Mouse (Mus musculus) E14TG2a.4 (cell line): ENCODE results near the gene Sfxn1.

ENCODE experiments used
- H3K27me3 ChIP-seq: 2 replicates; pipeline ENCODE4 v1.6.1; 2014; ENCODE audit warnings: low read length, control low read depth; ENCODE audit not compliant: insufficient read depth
- H3K36me3 ChIP-seq: 2 replicates; pipeline ENCODE4 v1.6.1; 2014; ENCODE audit warnings: low read length, control low read depth; ENCODE audit not compliant: insufficient read depth
- H3K4me1 ChIP-seq: replicated peaks from 2 replicates; pipeline ENCODE4 v1.6.1; 2014; ENCODE audit warnings: low read depth, low read length, control low read depth
- H3K4me3 ChIP-seq: replicated peaks from 2 replicates; pipeline ENCODE4 v1.5.1; 2014; ENCODE audit warnings: mild to moderate bottlenecking, low read length
- H3K9me3 ChIP-seq: 2 replicates; pipeline ENCODE4 v1.6.1; 2014; ENCODE audit warnings: low read length, control low read depth
- CTCF ChIP-seq: conservative IDR thresholded peaks from 2 replicates; pipeline ENCODE4 v1.5.1; 2014; ENCODE audit warnings: low read length
- NANOG ChIP-seq: IDR thresholded peaks from 2 replicates; pipeline ENCODE4 v1.6.1; 2014; ENCODE audit warnings: borderline replicate concordance, low read length, mixed read lengths
- POU5F1 ChIP-seq: IDR thresholded peaks from 2 replicates; pipeline ENCODE4 v1.6.1; 2014; ENCODE audit warnings: low read length, borderline replicate concordance

Sfxn1 gene

DNA sequence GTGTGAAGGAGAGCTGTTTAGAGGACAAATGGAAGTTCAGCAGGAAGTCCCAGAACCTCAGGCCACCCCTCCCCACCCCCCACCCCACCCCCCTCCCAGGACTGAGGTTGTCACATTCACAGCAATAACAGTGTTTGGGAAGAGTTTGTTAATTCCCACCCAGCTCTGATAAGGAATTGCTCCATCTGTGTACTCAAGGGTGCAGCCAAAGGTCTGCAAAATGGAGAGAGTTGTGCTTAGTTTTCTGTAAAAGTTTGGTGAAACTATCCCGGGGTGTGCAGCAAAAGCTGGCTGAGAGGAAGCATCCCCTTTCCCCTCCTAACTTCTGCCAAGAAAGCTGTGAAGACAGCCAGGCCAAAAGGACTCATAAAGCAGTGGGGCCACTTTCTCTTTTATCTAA lies 1.4 kb downstream of the Sfxn1 start:
- Histone ChIP-seq H3K4me1 (peaks cover 70% of the 10 kb centered on the region), H3K9me3 (no peaks in the 10 kb centered on the region), H3K36me3 (peaks cover 40% of the 10 kb centered on the region), H3K4me3 (peak overlapping the region; percentile 93), H3K27me3 (peaks cover 20% of the 10 kb centered on the region)
- TF ChIP-seq POU5F1: no peak
- no peak for TF ChIP-seq CTCF
- TF ChIP-seq NANOG: no peak

DNA sequence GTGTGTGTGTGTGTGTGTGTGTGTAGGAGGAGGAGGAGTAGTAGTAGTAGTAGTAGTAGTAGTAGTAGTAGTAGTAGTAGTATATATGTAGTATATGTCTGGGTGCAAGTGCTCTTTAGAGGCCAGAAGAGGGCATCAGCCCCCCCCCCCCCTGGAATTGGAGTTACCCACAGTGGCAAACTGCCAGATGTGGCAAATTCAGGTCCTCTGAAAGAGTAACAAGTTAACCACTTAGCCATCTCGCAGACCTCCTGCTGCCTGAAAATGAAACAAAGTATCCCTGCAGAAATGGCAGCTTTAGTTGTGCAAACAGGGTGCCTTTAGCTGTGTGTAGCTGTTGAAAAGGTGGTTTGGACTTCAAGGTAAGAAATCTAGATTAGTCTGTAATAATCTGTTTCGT lies 1.8 kb downstream of the Sfxn1 start:
- H3K9me3 ChIP-seq: no peaks in the 10 kb centered on the region
- H3K4me1 ChIP-seq: peaks cover 69% of the 10 kb centered on the region
- peaks cover 43% of the 10 kb centered on the region for H3K36me3 ChIP-seq
- H3K27me3 ChIP-seq: peaks cover 20% of the 10 kb centered on the region
- TF ChIP-seq POU5F1: no peak
- no peak for TF ChIP-seq CTCF
- TF ChIP-seq NANOG: no peak
- no peak overlapping the region for H3K4me3 ChIP-seq

DNA sequence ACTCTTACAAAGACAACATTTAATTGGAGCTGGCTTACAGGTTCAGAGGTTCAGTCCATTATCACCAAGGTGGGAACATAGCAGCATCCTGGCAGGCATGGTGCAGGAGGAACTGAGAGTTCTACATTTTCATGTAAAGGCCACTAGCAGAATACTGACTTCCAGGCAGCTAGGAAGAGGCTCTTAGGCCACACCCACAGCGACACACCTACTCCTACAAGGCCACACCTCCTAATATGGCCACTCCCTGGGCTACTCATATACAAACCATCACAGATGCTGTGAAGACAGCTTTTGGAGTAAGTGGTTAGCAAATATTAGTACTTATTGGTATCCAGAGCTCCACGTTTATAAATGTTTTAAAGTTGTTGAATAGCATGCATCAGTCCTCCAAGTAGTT lies 3.7 kb downstream of the Sfxn1 start:
- Histone ChIP-seq H3K27me3 (peaks cover 4% of the 10 kb centered on the region), H3K9me3 (no peaks in the 10 kb centered on the region), H3K4me3 (no peak overlapping the region), H3K4me1 (peaks cover 84% of the 10 kb centered on the region), H3K36me3 (peaks cover 57% of the 10 kb centered on the region)
- no peak for TF ChIP-seq POU5F1
- no peak for TF ChIP-seq CTCF
- no peak for TF ChIP-seq NANOG

DNA sequence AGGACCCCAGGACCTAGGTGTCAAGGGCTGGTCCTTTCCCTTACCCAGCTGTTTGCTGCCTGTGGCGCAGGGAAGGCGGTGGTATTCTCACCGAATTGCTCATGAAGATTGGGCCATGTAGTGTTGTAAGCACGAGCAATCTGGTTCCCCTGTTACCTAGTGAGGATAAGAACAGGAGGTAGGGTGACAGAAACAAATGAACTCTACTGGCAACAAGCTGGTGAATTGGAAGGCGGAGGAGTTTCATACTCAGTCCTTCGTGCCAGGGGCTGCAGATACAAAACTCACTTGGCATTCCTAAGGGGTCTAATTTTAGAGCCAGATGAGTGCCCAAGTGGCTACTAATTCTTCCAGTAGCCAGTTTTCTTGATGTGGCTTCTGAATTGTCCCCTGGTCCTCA lies 4.4 kb downstream of the Sfxn1 start:
- TF ChIP-seq CTCF: no peak
- no peak for TF ChIP-seq NANOG

DNA sequence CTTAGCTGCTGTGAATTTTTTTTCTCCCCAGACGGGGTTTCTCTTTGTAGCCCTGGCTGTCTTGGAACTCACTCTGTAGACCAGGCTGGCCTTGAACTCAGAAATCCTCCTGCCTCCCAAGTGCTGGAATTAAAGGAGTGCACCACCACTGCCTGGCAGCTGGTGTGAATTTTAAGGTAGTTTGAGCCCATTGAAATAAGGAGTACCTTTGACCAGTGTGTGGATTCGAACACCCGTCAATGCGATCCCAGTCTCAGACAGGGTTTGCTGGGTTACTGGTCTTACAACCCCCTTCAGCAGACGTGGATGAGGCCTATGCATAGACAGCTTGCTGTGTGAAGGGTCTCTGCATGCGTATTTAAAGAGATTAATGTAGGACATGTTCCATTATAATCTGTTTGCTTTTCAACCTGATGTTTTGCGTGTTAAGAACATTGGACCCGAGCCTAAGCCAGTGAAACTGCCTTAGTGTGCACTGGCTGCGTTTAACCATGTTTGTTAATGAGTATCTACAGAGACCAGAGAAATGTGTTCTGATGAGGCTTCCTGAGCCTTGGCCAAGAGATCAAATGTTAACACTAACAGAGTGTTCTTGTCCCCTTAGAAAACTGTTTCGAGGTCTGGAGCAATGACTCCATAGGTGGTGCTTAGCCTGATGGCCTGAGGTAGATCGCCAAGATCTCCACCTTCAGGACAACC lies 5.2 kb downstream of the Sfxn1 start:
- H3K4me1 ChIP-seq: peaks cover 83% of the 10 kb centered on the region
- no peaks in the 10 kb centered on the region for H3K27me3 ChIP-seq
- peaks cover 65% of the 10 kb centered on the region for H3K36me3 ChIP-seq
- no peak overlapping the region for H3K4me3 ChIP-seq
- TF ChIP-seq POU5F1 (no peak), NANOG (no peak), CTCF (no peak)
- H3K9me3 ChIP-seq: no peaks in the 10 kb centered on the region

More for the DNA sequence above, 4.4 kb downstream of the Sfxn1 start:
- H3K4me1 ChIP-seq: peaks cover 82% of the 10 kb centered on the region
- H3K4me3 ChIP-seq: no peak overlapping the region
- H3K27me3 ChIP-seq: no peaks in the 10 kb centered on the region
- peaks cover 59% of the 10 kb centered on the region for H3K36me3 ChIP-seq
- H3K9me3 ChIP-seq: no peaks in the 10 kb centered on the region

DNA sequence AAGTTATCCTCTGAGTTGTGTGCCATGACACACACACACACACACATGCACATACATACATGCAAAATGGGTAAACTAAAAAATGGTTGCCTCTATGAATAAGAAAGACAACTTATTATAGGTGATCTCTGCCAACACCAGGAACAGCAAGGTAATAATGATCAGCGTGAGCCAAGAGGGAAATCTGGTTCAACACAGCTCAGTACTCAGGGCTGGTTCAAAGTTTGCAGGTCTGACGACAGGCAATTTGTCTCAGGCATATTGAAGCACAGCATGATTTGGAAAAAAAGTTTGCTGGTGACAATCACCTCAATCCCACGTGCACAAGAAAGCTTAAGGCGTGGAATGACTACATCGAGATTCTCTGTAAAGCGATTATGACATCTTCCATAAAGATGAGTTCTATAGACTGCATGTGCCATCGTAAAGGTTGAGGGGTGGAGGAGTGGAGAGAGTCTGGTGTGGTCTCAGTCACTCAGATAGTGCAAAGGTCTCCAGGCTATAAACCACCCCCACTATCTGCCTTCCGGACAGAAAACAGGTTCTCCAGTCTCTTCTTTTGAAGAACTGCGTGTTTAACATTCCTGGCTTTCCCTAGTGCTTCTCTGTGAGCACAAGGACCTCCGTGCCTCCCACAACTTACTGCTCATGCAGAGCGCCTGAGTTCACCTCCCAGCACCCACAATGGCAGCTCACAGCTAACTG lies 6.0 kb downstream of the Sfxn1 start:
- H3K4me1 ChIP-seq: peaks cover 80% of the 10 kb centered on the region
- H3K9me3 ChIP-seq: no peaks in the 10 kb centered on the region
- peaks cover 72% of the 10 kb centered on the region for H3K36me3 ChIP-seq
- no peaks in the 10 kb centered on the region for H3K27me3 ChIP-seq
- H3K4me3 ChIP-seq: no peak overlapping the region
- no peak for TF ChIP-seq NANOG
- TF ChIP-seq CTCF: no peak
- TF ChIP-seq POU5F1: no peak

DNA sequence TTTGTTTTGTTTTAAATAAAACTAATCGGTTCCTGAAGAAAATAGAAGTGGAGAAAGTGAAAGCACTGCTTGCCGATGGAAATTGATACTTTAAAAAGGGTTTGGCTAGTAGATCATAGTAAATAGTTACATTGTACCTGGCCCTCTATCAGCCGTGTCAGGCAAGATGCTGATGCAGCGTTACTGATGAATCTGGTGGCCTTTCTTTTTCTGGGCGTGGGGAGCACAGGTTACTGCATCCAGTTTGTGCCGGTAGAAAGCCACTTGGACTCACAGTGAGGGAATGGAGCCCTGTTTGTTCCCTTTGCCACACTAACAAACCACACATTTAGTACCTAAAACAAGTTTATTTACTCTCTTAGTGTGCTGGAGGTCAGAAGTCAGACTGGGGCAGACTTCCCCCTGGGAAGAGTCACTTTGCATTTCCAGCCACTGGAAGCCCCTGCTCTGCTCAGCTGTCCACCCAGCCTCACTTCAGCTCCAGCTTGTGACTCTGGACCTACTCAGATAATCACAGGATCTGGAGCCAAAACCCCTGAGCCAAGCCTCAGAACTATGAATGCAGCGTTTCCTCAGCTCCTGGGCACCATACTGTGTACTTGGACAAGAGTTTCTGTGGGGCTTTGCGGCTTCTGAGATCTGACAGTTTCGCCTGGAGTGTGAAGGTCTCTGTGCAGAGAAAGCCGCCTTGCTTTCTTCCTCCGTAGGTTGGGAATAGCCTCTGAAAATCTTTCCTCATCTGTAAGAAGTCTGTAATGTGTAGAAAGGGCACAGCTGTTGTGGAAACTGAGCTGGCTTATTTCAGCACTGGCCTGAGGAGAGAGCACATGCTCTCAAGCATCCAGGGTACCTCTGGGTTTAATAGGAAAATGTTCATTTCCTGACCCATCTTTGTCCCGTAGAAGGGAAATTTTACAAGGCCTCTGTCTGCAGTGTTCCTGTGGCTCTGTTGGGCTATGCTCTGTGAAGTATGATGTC lies 8.4 kb downstream of the Sfxn1 start:
- H3K4me1 ChIP-seq: peaks cover 75% of the 10 kb centered on the region
- H3K27me3 ChIP-seq: no peaks in the 10 kb centered on the region
- H3K9me3 ChIP-seq: no peaks in the 10 kb centered on the region
- H3K36me3 ChIP-seq: peaks cover 73% of the 10 kb centered on the region
- no peak overlapping the region for H3K4me3 ChIP-seq
- TF ChIP-seq NANOG (no peak), POU5F1 (no peak), CTCF (no peak)

DNA sequence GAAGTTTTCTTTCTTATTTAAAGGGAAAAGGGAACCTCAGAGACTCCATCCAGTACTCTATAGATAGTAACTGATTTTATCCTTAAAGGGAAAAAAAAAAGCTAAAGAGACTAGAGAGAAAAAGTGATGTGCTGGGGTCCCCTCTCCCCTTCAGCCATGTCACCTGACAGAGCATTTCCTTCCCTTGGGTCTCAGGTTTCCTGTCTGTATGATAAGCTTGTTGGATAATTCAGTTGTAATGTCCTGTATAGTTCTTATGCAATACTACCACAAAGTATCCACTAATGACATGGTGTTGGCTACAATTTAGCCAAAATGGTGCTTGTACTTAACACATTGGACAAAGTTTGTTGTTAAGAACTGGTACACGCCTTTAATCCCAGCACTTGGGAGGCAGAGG lies 9.1 kb downstream of the Sfxn1 start:
- Histone ChIP-seq H3K27me3 (no peaks in the 10 kb centered on the region), H3K36me3 (peaks cover 73% of the 10 kb centered on the region), H3K4me1 (peaks cover 72% of the 10 kb centered on the region), H3K4me3 (no peak overlapping the region), H3K9me3 (no peaks in the 10 kb centered on the region)
- no peak for TF ChIP-seq POU5F1
- no peak for TF ChIP-seq CTCF
- no peak for TF ChIP-seq NANOG

DNA sequence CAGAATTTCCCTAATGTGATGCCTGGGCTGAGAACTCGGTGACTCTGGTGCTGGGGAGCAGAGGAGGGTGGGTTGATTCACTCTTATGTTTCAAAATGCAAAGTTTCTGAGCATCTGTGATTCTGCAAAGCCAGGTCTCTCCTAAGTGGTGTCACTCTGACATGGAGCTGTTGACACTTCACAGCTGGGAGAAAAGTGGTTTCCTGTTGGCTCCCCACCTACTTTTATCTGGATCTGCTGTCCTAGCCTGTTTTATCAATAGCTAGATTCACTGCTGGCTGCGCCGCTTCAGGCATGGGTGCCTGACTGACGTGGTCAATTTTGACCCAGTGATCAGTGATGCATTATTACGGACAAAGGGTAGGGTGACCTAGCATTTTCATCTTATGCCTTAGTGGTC lies 11.3 kb downstream of the Sfxn1 start:
- H3K4me3 ChIP-seq: no peak overlapping the region
- H3K4me1 ChIP-seq: peaks cover 50% of the 10 kb centered on the region
- TF ChIP-seq CTCF (no peak), POU5F1 (no peak), NANOG (no peak)
- H3K9me3 ChIP-seq: no peaks in the 10 kb centered on the region
- peaks cover 73% of the 10 kb centered on the region for H3K36me3 ChIP-seq
- no peaks in the 10 kb centered on the region for H3K27me3 ChIP-seq
